Mouse (Mus musculus): Measurements from ENCODE around the gene Impdh1.

Impdh1 gene

DNA sequence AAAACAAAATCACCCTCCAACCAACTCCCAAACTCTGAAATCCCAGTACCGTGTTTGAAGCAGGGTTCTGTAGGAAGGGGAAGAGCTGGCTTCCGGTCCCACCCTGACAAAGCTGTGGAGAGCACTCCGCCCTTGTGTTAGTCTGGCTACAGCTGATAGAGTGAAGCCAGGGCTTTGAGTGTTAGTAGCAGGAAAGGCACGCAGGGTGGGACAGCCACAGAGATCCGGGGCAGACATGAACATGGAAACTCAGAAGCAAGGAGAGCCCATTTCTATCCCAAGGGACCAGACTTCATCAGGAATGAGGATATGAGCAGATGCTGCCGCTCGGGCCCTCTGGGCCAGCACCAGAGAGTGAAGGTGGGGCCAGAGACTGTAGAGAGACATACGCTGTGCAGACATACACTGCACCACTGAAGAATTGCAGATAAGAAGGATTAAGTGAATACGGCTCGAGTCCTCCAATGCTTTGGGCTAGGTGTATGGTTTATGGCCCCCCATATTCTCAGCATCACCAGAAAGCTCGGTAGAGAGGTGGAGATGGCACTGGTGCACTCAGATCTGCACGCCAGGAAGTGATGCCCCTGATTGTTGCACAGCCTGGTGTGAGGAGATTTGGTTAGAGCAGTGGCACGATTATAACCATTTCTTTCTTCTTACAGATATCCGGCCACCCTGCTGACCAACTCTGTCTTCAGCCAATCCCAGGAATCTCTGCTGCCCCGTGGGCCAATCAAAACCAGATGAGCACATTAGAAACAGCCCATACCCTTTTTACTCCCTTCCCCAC is 22.0 kb downstream of the Impdh1 start:
- in situ Hi-C loops (cut with MboI; ENCODE audit: low sequenced_read_pairs) = no loop called here

DNA sequence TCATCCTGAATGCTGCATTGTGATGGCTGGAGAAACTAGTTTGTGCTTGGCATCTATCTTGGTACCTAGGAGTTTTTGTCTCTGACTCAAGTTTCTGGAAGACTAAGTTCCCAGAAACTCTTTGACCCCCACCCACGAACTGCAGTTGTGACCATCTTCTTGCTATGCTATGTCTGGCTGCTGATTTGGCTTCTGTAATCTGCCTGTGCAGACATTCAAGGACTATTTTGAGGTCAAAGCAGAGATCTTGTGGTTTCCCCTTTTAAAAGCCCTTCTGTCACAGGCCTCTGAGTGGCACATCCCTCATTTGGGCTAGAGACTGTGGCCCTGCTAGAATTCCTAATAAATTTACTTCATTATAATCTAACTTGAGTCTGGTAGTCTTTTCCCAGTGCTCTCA is 28.2 kb downstream of the Impdh1 start:
- in situ Hi-C loops (cut with MboI; ENCODE audit: low sequenced_read_pairs) = no loop called here

- in situ Hi-C loops (cut with MboI; ENCODE audit: low sequenced_read_pairs) = no loop called here
Measured at GRCm38 (mm10) chr6:29179843-29180242, 36.3 kb downstream of the Impdh1 start.

DNA sequence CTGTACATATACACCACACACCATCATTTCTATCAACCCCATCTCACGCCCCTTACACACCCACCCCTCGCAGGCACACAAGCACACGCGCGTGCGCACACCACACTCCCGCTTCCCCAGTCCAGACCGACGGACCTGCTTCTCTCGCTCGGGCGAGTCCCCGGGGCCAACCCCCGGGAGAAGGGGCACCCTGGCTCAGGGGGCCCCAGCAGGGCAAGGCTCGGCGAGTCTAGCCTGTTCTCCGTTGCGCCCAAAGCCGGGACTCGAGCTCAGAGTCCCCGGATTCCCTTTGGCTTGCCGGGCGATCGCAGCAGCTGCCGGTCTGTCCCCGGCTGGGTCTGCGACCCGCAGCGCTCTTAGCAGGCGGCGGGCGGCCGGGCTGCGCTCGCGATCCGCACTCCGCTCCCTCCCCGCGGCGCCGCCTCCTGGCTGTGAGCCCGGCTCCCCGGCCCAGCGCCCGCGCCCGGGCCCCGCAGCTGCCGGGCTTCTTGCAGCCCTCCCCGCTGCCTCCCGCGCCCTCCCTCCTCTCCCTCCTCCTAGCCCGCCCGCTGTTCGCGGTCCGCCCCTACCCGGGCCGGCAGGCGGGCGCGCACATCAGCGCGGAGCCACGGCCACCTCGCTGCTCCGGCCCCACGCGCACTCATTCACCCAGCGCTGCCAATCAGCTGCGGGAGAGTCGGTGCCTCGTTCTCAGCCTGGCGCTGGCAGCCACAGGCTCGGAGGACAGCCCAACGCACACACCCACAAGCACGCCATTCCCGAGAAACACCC is 37.1 kb downstream of the Impdh1 start, which contains the start of gene Prrt4:
Prrt4 (minus strand) TSS at position 697 of the 771 bp plus-strand sequence.
- in situ Hi-C loops (cut with MboI; ENCODE audit: low sequenced_read_pairs) = no loop called here

GRCm38 (mm10) chr6:29177901-29178879 is 38.0 kb downstream of the Impdh1 start:
- in situ Hi-C loops (cut with MboI; ENCODE audit: low sequenced_read_pairs) = no loop called here

DNA sequence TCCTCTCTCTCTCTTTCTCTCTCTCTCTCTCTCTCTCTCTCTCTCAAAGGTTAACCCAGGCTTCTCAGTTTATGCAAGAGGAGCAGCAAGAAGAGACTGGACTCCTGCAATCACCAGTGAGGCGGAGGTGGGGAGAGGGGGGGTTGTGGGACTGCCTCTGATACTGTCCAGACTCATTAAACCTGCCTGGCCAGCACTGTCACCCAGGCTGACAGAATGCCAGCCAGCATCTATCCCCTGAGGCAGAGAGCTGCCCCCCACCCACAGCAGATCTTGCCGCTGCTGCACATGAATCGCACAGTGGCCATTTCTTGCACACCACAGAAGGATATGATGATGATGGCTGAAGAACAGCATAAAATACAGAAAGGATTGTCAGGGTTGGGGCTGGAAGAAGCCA is 41.1 kb downstream of the Impdh1 start:
- in situ Hi-C loops (cut with MboI; ENCODE audit: low sequenced_read_pairs) = no loop called here

DNA sequence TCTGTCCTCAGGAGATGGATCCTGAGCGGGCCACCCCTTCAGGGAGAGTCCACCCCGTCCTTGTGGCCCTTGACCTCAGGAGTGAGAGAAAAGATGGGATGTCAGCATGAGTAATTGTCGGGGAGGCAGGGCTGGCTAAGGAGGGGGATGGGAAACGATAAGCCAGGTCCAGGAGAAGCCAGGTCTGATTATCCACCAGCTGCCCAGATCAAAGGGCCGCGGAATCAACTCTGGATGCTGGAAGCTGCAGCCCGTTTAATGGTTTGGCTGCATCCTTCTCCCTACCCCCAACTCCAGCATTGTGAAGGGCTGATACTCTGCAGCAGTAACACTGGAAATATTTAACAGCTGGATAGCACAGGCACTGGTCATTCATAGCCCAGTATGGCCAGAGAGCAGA is 41.8 kb downstream of the Impdh1 start:
- in situ Hi-C loops (cut with MboI; ENCODE audit: low sequenced_read_pairs) = no loop called here

DNA sequence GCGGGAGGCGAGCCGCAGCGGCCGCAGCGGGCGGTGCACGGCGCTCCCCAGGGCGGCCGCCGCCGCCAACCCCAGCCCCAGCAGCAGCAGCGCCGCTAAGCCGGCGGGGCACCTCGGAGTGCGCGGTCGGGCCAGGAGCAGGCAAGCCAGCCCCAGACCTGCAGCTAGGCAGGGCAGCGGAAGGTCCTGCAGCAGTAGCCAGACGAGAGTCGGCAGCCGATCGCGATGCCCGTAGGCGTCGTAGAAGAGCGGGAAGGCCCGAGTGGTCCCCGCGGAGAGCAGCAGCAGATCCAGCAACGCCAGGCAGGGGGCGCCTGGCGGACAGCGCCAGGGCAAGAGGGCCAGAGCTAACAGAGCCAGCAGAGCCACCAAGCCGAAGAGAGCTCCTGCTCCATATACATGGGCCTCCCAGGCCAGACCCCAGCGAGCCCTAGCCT is 45.2 kb downstream of the Impdh1 start:
- in situ Hi-C loops (cut with MboI; ENCODE audit: low sequenced_read_pairs) = no loop called here

DNA sequence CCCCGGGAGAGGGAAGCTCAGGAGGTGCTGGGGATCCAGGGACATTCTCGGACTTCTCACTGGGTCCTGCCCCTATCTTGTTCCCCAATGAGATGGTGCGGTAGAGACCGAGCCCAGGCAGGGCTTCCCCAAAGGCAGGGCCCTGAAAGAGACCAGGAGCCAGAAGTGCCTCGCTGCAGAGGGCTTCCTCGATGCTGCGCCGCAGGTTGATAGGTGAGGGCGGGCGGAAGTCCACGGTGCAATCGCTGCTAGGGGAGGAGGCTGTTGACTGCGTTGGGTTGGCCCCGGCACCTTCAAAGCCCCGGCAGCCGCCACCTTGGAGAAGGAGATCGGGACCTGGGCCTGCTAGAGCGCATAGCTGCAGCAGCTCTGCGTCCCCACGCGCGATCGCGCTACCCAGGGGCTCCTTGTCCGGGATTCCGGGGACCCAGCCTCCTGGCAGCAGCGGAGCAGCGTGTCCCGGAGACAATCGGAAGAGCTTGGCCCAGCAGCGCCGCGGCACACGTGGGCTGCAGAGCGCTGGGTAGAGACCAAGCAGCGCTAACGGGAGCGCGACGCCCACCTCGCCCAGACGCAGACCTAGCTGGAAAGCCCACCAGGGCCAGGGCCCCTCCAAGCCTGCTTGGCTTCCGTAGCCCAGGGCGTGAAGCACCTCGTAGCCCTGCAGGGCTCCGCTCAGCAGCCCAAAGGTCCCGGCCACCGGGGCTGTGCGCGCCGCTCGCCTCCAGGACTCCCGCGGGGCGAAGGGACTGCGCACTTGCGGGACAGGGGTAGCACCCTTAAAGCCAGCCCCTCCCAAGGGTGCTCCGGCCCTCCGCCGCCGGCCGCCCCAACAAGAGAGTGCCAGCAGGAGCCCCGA is 45.9 kb downstream of the Impdh1 start:
- in situ Hi-C loops (cut with MboI; ENCODE audit: low sequenced_read_pairs) = no loop called here

DNA sequence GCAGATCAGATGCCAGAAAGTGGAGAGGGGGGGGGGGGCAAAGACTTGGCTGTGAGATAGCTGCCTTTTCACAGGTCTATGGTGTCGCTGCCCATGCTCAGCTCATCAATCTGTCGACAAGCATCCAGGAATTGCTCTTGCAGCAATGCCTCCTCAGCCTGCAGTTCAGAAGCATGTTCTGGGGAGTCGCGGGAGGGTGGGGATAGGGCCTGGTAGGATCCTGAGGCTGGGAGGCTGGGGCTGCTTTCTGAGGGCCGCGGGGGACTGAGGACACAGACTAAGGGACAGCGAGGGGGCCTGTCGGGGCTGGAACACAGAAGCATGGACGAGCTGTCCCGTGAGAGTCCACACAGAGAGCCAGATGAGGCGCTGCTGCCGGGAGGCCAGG is 46.5 kb downstream of the Impdh1 start:
- in situ Hi-C loops (cut with MboI; ENCODE audit: low sequenced_read_pairs) = loop anchor here (5.0 to 10.0 kb wide), 2 partner anchors 33 to 105 kb away; partner anchors contain the start of genes Fam71f2 and Hilpda

DNA sequence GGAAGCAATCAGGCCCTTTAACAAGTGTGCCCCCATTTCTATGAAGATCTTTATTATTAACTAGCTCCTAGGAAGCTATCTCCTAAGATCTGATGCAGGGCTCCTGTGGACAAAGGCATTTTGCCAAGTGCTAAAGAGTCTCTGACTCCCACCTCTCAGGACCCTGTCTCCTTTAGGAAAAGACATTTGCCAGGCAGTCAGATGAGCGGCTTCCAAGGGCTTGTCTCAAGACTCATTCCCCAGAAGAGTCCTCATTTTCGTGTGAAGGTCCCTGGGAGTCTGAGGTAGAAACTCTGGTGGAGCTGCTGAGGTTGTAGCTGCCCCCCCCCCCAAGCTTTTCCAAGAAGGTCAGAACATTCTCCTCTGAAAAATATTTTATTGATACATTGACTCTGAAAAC is 47.3 kb downstream of the Impdh1 start:
- in situ Hi-C loops (cut with MboI; ENCODE audit: low sequenced_read_pairs) = loop anchor here (5.0 to 10.0 kb wide), 2 partner anchors 33 to 106 kb away; partner anchors contain the start of genes Fam71f2 and Hilpda

- in situ Hi-C loops (cut with MboI; ENCODE audit: low sequenced_read_pairs) = loop anchor here (5.0 to 10.0 kb wide), 2 partner anchors 36 to 109 kb away; partner anchors contain the start of genes Fam71f2 and Hilpda
Measured at GRCm38 (mm10) chr6:29166196-29166595, 50.0 kb downstream of the Impdh1 start.

DNA sequence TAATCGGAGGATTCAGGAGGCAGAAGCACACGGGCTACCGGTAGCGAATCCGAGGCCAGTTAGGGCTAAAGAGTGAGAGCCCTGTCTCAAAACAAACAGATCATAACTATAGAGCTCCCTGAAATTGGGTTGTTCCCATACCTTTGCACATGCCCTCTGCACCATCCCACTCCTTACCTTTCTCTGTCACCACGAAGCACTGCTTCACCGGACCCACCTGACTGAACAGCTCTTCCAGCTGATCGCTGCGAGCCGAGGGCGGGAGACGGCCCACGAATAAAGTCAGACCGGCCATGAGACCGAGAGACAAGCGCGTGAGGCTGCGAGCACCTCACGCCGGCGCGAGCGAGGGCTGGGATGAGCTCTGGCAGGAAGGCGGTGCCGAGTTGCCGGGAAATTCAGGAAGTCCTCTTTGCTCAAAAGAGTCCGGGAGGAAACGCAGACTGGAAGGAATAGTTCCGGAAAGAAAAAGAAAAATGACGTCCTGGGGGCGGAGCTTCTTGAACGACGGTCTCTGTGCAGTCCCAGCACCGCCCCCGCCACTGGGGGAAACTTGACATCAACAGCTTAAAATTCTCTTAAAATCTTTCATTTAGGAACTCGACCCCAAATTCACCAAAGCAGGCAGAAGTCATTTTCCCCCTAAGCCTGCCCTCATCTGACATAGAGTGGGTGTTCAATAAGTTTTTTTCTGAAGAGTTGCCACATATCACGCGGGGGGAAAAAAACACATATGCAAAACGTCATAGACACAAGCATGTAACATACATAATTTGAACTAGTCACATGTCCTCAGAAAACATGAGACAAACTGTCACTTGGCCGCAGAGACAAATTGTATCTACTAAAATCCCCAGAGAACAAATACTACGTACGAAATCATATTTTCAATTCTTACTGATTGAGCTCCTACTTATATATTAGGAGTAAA is 51.6 kb downstream of the Impdh1 start, which contains the start of gene Rbm28:
Rbm28 (minus strand) TSS at position 693 of the 931 bp plus-strand sequence.
- in situ Hi-C loops (cut with MboI; ENCODE audit: low sequenced_read_pairs) = loop anchor here (5.0 to 10.0 kb wide), 2 partner anchors 38 to 110 kb away; partner anchors contain the start of genes Fam71f2 and Hilpda

GRCm38 (mm10) chr6:29161291-29161690 is 54.9 kb downstream of the Impdh1 start:
- in situ Hi-C loops (cut with MboI; ENCODE audit: low sequenced_read_pairs) = loop anchor here (10.0 kb wide), 1 partner anchor 114 kb away; the partner anchor contains the start of genes Fam71f2 and Hilpda

DNA sequence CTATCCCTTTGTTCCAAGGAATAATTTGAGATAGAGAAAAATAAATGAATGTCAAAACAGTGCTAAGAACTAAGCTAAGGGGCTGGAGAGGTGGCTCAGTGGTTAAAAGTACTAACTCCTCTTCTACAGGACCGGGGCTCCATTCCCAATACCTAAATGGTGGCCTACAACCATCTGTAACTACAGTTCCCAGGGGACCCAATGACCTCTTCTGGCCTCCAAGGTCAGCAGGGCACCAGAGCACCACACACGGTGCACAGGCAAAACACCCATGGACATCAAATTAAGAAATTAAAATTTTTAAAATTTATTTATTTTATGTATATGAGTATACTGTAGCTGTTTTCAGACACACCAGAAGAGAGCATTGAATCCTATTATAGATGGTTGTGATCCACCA is 55.4 kb downstream of the Impdh1 start:
- in situ Hi-C loops (cut with MboI; ENCODE audit: low sequenced_read_pairs) = loop anchor here (10.0 kb wide), 1 partner anchor 114 kb away; the partner anchor contains the start of genes Fam71f2 and Hilpda

DNA sequence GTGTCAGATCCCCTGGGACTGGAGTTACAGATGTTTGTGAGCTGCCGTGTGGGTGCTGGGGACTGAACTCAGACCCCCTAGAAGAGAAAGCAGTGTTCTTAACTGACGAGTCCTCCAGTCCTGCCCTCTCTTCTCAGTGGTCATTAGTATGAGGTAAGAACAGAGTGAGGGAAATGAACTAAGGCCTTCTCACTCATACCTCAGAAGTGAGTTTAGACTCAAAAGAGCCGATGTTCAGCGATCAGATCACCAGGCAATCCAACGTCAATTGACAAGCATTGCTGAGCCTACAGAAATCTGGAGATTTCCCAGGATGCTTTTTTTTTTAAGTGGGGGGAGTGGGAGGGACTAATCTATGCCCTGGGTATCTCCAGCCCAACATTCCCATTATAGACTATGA is 59.8 kb downstream of the Impdh1 start:
- in situ Hi-C loops (cut with MboI; ENCODE audit: low sequenced_read_pairs) = no loop called here
